Mouse (Mus musculus): ENCODE results near the gene Gm20388. TPM values are rescaled to one million over a fixed set of nuclear protein-coding genes. Genes with fewer than 3 reads are reported as not detected.
A peak's percentile ranks its signal among the peaks of the same experiment; 100 is the strongest.

The Gm20388 gene
- total and polyA plus RNA-seq, 3 experiments, result 0.02 to 0.05 TPM; not detected in 1

DNA sequence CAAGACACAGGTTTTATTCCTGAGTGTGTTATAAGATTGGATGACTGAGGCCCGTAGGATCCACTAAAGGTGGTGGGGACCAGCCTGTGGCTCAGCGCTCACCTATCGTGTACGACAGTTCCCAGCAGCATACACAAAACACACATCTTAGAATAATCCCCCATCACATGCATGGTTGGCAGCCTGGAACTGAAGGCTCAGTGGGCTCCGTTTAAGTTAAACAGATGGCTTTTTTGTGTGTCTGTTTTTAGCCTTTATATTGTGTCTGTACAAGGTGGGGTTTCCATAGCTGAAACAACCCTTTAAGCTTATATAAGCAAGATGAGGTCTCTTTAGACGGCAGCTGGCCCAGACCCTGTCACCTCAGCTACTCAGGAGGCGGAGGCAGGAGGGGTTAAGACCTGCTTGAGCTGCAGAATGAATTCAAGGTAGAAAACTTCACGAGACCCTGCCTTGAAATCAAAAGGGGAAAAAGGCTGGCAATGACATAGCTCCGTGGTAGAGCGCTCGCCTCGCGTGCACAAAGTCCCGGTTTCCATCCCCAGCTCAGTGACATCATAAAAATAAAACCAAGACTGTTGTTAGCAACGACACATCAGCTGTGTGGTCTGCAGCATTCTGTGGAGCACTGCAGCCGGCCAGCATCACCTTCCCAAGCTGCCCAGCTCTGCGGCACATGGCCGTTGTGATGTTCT, 835.5 kb downstream of the Gm20388 start:
- TF ChIP-seq POLR2AphosphoS5 (IDR thresholded peaks at IDR 0.05; ENCODE audit: insufficient replicate concordance, low read depth, low read length) (no peak), GATA2 (IDR thresholded peaks at IDR 0.05; ENCODE audit: borderline replicate concordance, low read depth, low read length) (no peak), GATA1 (IDR thresholded peaks at IDR 0.05; ENCODE audit: borderline replicate concordance, low read length) (no peak), TAL1 (conservative IDR thresholded peaks at IDR 0.05; ENCODE audit: low read depth, low read length) (no peak), CTCF (IDR thresholded peaks at IDR 0.05; ENCODE audit: low read depth, low read length) (no peak)
- no peaks in the 10 kb centered on the region for H3K27me3 ChIP-seq (ENCODE audit: insufficient read depth, low read length)
- ATAC-seq (ENCODE audit: extremely low read depth, insufficient number of reproducible peaks, low FRiP score, poor library complexity, severe bottlenecking) (no peak), DNase-seq (ENCODE audit: low spot score) (no peak)
- no peaks in the 10 kb centered on the region for H3K36me3 ChIP-seq (replicated peaks)
- H3K4me3 ChIP-seq (ENCODE audit: low read depth, low read length), result no peak overlapping the region
- no peaks in the 10 kb centered on the region for H3K4me1 ChIP-seq (ENCODE audit: insufficient read depth, low read depth, low read length)
- peaks cover 88% of the 10 kb centered on the region for H3K9me3 ChIP-seq (replicated peaks)

DNA sequence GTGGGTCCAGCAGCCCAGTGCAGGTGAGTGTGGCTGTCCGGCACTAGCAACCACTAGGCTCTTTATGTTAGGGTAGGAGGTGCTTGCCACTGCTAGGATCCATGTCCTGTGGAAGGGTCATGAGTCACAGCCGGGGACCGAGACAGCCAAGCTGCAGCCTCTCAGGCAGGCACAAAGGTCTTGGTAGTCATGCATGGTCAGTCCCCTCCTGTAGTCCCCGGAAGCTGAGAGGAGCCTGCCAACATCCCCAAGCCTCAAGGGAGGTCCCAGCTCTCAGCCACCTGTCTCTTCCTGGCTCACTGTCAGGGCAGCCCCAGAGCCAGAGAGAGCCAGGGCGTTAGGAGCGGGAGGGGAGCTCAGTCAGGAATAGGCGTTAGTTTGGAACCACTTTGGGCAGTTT, 836.6 kb downstream of the Gm20388 start:
- TF ChIP-seq GATA1 (IDR thresholded peaks at IDR 0.05; ENCODE audit: borderline replicate concordance, low read length) (no peak), GATA2 (IDR thresholded peaks at IDR 0.05; ENCODE audit: borderline replicate concordance, low read depth, low read length) (no peak), POLR2AphosphoS5 (IDR thresholded peaks at IDR 0.05; ENCODE audit: insufficient replicate concordance, low read depth, low read length) (no peak), TAL1 (conservative IDR thresholded peaks at IDR 0.05; ENCODE audit: low read depth, low read length) (no peak), CTCF (IDR thresholded peaks at IDR 0.05; ENCODE audit: low read depth, low read length) (no peak)
- Histone ChIP-seq H3K4me3 (ENCODE audit: low read depth, low read length) (peak overlapping the region; percentile 9; the same call in 1 of the 2 replicates), H3K4me1 (ENCODE audit: insufficient read depth, low read depth, low read length) (no peaks in the 10 kb centered on the region), H3K27me3 (ENCODE audit: insufficient read depth, low read length) (no peaks in the 10 kb centered on the region), H3K9me3 (replicated peaks) (peaks cover 88% of the 10 kb centered on the region), H3K36me3 (replicated peaks) (no peaks in the 10 kb centered on the region)
- DNase-seq (ENCODE audit: low spot score) (no peak), ATAC-seq (ENCODE audit: extremely low read depth, insufficient number of reproducible peaks, low FRiP score, poor library complexity, severe bottlenecking) (no peak)

DNA sequence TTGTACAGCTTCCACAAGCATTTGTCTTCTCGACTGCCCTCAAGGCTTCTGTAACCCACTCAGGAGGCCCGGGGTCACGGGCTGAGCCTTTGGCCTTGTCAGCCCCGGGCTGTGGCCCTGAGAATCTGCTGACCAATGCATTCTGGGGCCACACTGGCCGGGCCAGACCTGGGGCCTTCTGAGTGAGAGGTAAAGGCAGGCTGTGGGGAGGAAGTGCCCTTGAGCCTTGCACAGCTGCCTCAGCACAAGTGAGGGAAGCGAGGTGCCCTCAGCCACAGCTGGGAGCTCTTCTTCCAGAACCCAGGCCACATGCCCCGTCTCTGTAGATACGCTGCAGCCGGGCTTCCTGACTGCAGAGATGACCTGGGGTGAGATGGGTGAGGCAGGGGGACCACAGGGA, 840.0 kb downstream of the Gm20388 start:
- Histone ChIP-seq H3K4me3 (ENCODE audit: low read depth, low read length) (no peak overlapping the region), H3K4me1 (ENCODE audit: insufficient read depth, low read depth, low read length) (no peaks in the 10 kb centered on the region), H3K36me3 (replicated peaks) (no peaks in the 10 kb centered on the region), H3K27me3 (ENCODE audit: insufficient read depth, low read length) (no peaks in the 10 kb centered on the region), H3K9me3 (replicated peaks) (peaks cover 91% of the 10 kb centered on the region)
- DNase-seq (ENCODE audit: low spot score), result no peak
- TF ChIP-seq GATA2 (IDR thresholded peaks at IDR 0.05; ENCODE audit: borderline replicate concordance, low read depth, low read length) (no peak), POLR2AphosphoS5 (IDR thresholded peaks at IDR 0.05; ENCODE audit: insufficient replicate concordance, low read depth, low read length) (no peak)
- no peak for ATAC-seq (ENCODE audit: extremely low read depth, insufficient number of reproducible peaks, low FRiP score, poor library complexity, severe bottlenecking)

DNA sequence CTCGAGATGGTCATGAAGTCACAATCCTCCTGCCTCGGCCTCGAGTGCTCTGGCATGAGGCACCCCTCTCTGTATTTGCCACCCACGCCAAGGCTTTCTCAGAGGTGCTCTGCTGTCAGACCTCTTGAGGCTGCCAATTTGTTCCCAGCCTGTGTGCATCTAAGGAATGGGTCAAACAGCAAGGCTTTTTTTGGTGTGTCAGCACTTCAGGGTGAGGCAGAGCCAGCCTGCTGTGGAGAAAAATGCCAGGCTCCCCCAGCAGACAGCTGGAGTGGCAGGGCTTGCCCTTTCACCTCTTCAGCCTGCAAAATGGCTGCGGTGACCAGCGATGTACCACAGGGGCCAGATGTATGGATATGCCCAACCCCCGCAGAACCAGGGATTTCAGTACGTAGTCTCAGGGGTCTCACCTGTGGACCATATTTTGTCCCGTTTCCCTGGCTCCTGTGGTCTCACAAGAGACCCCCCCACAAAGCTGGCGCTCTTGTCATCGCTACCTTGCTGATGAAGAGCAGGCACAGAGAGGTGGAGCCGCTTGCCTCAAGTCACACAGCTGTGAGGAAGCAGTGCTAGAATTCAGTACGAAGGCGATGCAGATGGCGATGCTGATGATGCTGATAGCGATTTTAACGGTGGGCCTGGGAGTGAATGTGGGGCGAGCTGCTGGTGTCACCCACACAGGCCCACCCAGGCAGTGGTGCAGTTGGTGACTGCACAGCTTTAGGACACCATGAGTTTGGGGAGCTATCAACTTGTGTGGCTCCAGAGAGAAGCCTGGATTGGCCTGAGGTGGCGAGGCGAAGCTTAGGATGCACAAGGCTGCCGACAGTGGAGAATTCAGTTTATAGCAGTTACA, 840.8 kb downstream of the Gm20388 start:
- peaks cover 91% of the 10 kb centered on the region for H3K9me3 ChIP-seq (replicated peaks)
- no peak for ATAC-seq (ENCODE audit: extremely low read depth, insufficient number of reproducible peaks, low FRiP score, poor library complexity, severe bottlenecking)
- H3K36me3 ChIP-seq (replicated peaks), result no peaks in the 10 kb centered on the region
- no peaks in the 10 kb centered on the region for H3K27me3 ChIP-seq (ENCODE audit: insufficient read depth, low read length)
- DNase-seq (ENCODE audit: low spot score), result no peak
- no peaks in the 10 kb centered on the region for H3K4me1 ChIP-seq (ENCODE audit: insufficient read depth, low read depth, low read length)
- TF ChIP-seq GATA1 (IDR thresholded peaks at IDR 0.05; ENCODE audit: borderline replicate concordance, low read length), result no peak
- TF ChIP-seq TAL1 (conservative IDR thresholded peaks at IDR 0.05; ENCODE audit: low read depth, low read length), result no peak
- TF ChIP-seq POLR2AphosphoS5 (IDR thresholded peaks at IDR 0.05; ENCODE audit: insufficient replicate concordance, low read depth, low read length), result no peak
- TF ChIP-seq CTCF (IDR thresholded peaks at IDR 0.05; ENCODE audit: low read depth, low read length), result no peak
- no peak for TF ChIP-seq GATA2 (IDR thresholded peaks at IDR 0.05; ENCODE audit: borderline replicate concordance, low read depth, low read length)
- peak overlapping the region; percentile 1; the same call in 1 of the 2 replicates for H3K4me3 ChIP-seq (ENCODE audit: low read depth, low read length)

DNA sequence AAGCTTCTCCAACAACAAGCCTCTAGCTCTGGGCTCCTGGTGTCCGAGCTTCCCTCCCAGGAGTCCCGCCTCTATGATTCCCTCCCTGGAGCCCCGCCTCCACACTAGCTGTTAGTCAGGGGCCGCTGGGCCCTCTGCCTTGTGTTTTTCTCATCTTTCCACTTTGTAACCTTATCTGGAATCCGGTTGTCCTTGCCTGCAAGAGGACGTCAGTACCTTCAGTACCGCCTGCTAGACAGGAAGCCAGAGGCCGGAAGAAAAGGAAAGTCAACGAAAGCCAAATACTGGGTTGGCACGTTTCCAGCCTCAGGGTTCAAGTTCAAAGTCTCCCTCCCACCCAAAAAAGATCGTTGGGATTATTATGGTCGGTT, 841.4 kb downstream of the Gm20388 start:
- Histone ChIP-seq H3K27me3 (ENCODE audit: insufficient read depth, low read length) (no peaks in the 10 kb centered on the region), H3K4me3 (ENCODE audit: low read depth, low read length) (peak overlapping the region; percentile 1; the same call in 1 of the 2 replicates), H3K36me3 (replicated peaks) (no peaks in the 10 kb centered on the region), H3K4me1 (ENCODE audit: insufficient read depth, low read depth, low read length) (no peaks in the 10 kb centered on the region), H3K9me3 (replicated peaks) (peaks cover 86% of the 10 kb centered on the region)
- no peak for TF ChIP-seq CTCF (IDR thresholded peaks at IDR 0.05; ENCODE audit: low read depth, low read length)
- no peak for TF ChIP-seq TAL1 (conservative IDR thresholded peaks at IDR 0.05; ENCODE audit: low read depth, low read length)
- TF ChIP-seq GATA1 (IDR thresholded peaks at IDR 0.05; ENCODE audit: borderline replicate concordance, low read length), result no peak
- TF ChIP-seq POLR2AphosphoS5 (IDR thresholded peaks at IDR 0.05; ENCODE audit: insufficient replicate concordance, low read depth, low read length), result no peak
- TF ChIP-seq GATA2 (IDR thresholded peaks at IDR 0.05; ENCODE audit: borderline replicate concordance, low read depth, low read length), result no peak
- no peak for ATAC-seq (ENCODE audit: extremely low read depth, insufficient number of reproducible peaks, low FRiP score, poor library complexity, severe bottlenecking)
- DNase-seq (ENCODE audit: low spot score), result no peak

DNA sequence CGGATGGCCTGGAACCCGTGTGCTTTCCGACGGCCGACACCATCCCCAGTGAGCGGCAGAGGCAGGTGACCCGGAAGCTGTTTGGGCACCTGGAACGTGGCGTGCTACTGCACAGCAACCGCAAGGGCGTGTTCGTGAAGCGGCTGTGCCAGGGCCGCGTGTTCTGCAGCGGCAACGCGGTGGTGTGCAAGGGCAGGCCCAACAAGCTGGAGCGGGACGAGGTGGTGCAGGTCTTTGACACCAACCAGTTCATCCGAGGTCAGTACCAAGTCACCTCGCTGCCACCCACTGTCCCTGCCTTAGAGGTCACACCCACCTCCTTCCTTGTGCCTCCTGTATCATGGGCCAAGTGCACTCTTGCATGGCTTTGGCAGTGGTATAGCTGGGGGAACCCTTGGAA, 842.8 kb downstream of the Gm20388 start:
- Histone ChIP-seq H3K4me3 (ENCODE audit: low read depth, low read length) (no peak overlapping the region; the same call in 1 of the 2 replicates), H3K9me3 (replicated peaks) (peaks cover 84% of the 10 kb centered on the region), H3K36me3 (replicated peaks) (no peaks in the 10 kb centered on the region), H3K27me3 (ENCODE audit: insufficient read depth, low read length) (no peaks in the 10 kb centered on the region), H3K4me1 (ENCODE audit: insufficient read depth, low read depth, low read length) (no peaks in the 10 kb centered on the region)
- no peak for ATAC-seq (ENCODE audit: extremely low read depth, insufficient number of reproducible peaks, low FRiP score, poor library complexity, severe bottlenecking)
- TF ChIP-seq CTCF (IDR thresholded peaks at IDR 0.05; ENCODE audit: low read depth, low read length) (no peak), POLR2AphosphoS5 (IDR thresholded peaks at IDR 0.05; ENCODE audit: insufficient replicate concordance, low read depth, low read length) (no peak), GATA1 (IDR thresholded peaks at IDR 0.05; ENCODE audit: borderline replicate concordance, low read length) (no peak), GATA2 (IDR thresholded peaks at IDR 0.05; ENCODE audit: borderline replicate concordance, low read depth, low read length) (no peak), TAL1 (conservative IDR thresholded peaks at IDR 0.05; ENCODE audit: low read depth, low read length) (no peak)
- no peak for DNase-seq (ENCODE audit: low spot score)

Data from G1E (cell line).